Mouse (Mus musculus): Measurements from ENCODE around the gene Rapgef5. TPM values are rescaled to one million over a fixed set of nuclear protein-coding genes. Genes with fewer than 3 reads are reported as not detected.

Rapgef5 gene
- polyA plus RNA-seq, 1 experiment from 2014 or later = 6.1 TPM

DNA sequence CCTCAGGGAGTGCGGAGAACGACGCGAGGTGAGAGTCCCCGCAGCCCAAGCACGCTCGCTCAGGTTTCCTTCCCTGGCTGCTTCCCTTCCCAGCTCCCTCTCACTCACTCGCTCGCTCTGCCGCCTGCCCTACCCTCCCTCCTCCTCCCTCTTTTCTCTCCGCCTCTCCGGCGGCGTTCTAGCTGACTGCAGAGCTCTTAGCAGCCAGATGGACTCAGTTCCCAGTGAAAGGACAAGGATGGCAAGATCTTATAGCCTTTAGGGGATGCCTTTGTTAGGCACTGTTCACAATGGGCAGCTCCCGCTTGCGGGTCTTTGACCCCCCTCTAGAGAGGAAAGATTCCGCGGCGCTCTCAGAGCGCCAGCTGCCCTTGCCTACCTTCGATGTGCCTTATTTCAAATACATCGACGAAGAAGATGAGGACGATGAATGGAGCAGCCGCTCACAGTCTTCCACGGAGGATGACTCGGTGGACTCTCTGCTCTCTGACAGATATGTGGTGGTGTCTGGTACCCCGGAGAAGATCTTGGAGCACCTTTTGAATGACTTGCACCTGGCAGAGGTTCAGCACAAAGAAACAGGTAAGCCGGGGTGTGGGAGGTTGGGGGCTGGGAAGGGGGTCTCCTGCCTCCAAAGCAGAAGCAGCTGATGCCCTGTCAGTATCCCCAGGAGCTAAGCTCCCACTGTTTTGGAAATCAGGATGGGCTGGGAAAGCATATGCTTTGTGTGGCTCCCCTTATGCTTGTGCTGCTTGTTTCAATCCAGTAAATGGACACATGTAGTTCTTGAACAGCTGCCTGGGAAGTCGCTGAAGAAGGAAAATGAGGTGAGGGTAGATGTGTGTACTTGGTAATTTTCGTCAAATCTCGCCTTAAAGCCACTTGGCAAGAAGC, 172.6 kb downstream of the Rapgef5 start:
- DNase-seq (ENCODE audit: low spot score) = peak; percentile 79

DNA sequence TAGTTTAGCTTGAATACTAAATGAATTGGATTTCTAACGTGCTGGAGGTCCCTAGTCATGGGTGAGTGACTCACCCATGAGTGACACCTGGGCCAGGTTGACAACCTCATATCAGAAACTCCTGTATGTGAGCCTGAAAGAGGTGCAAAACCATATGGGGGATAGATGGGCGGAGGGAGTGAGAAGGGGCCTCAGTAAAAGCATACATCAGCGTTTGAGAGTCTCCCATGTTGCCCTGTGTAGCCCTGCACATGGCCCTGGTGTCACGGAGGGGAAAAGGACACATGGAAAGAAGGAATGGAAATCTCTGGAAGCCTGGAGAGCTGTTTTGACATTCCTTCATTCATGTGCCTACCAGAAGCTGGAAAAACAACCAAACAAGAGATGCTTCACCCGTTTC, 175.1 kb downstream of the Rapgef5 start:
- no peak overlapping the region for H3K4me3 ChIP-seq
- peaks cover 38% of the 10 kb centered on the region for H3K4me1 ChIP-seq
- H3K27ac ChIP-seq (replicated peaks) = no peak overlapping the region
- DNase-seq (ENCODE audit: low spot score) = no peak
- H3K9me3 ChIP-seq (replicated peaks) = no peaks in the 10 kb centered on the region
- 78% methylated on average over 5 of the region's 5 CpGs for WGBS
- H3K27me3 ChIP-seq (ENCODE audit: low read depth, poor library complexity, severe bottlenecking) = peaks cover 32% of the 10 kb centered on the region
- H3K36me3 ChIP-seq = no peaks in the 10 kb centered on the region

More for the DNA sequence above, 172.6 kb downstream of the Rapgef5 start:
- peak overlapping the region; percentile 54 for H3K4me3 ChIP-seq
- H3K27ac ChIP-seq (replicated peaks) = peak overlapping the region; percentile 86
- peaks cover 61% of the 10 kb centered on the region for H3K4me1 ChIP-seq
- H3K36me3 ChIP-seq = no peaks in the 10 kb centered on the region
- 5% methylated on average over 32 of the region's 32 CpGs for WGBS
- no peaks in the 10 kb centered on the region for H3K9me3 ChIP-seq (replicated peaks)
- peaks cover 44% of the 10 kb centered on the region for H3K27me3 ChIP-seq (ENCODE audit: low read depth, poor library complexity, severe bottlenecking)

DNA sequence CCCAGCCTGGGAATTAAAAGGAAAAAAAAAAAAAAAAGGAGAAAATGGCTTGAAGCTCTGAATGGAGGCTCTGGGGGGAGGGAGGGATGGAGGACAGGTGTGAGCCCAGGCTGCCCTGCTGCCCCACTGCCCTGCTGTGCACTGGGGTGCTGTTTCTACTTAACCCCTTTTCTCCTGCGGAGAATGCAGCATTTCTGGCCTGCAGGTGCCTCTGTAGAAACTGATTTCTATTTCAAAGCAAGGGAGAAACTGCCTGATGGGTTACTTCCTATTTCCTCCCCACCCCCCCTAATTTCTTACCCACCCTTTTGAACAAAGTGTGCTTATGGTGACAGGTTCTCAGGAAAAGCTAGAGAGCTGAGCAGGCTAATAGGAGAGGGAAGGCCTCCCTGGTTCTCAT, 176.5 kb downstream of the Rapgef5 start:
- Histone ChIP-seq H3K9me3 (replicated peaks) (no peaks in the 10 kb centered on the region), H3K4me3 (no peak overlapping the region), H3K27me3 (ENCODE audit: low read depth, poor library complexity, severe bottlenecking) (peaks cover 17% of the 10 kb centered on the region), H3K27ac (replicated peaks) (no peak overlapping the region), H3K36me3 (no peaks in the 10 kb centered on the region), H3K4me1 (peaks cover 23% of the 10 kb centered on the region)
- DNase-seq (ENCODE audit: low spot score) = peak; percentile 11
- WGBS = 35% methylated on average over 1 of the region's 1 CpGs

DNA sequence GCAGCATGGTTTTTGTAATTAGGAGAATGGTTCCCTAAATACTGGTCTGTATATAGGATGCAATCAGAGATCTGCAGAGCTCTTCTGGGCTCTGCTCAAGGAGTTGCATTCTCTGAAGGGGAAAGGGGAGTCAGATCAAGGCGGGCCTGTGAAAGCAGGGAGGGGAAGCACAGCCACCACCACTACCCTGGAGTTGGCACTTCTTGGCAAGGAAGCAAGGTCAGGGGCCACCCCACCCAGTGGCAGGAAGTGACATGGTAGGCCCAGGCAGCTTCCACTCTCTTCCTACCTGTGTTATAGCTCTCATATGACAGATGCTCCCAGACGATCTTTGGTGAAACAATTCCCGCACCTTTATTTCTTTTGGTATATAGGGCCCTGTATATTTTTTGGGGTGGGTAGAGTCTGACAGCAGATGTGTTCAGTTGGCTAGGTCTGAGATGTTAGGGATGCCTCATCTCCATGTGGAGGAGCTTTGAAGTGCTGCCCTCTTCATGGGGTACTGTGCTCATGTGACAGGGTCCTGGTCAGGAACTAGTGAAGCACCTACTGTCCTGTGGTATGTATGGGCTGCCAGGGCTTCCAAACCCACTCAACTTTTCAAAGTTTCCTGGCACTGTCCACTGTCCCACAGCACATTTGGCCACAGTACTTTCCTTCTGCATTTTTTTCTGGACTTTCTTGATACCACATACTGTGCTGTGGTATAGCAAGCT, 183.8 kb downstream of the Rapgef5 start:
- Histone ChIP-seq H3K27ac (replicated peaks) (no peak overlapping the region), H3K36me3 (no peaks in the 10 kb centered on the region)

DNA sequence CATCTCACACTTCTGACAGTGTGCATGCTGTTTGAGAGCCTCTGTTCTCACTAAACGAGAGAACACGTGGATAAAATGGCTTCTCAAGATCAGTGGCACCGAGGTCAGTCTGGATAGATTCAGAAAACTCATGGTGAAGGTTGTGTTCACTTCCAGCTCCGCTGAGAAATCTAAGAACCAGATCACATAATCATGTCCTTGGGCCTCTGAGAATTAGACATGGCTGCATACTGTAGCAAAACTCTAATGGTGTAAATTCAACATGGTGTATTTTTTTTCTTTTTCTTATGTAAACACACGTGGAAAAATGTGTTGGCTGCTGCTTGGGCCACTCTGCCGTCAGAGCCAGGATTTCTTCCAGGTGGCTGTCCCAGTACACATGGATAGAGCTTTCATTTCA, 184.6 kb downstream of the Rapgef5 start:
- H3K4me3 ChIP-seq = no peak overlapping the region
- no peaks in the 10 kb centered on the region for H3K36me3 ChIP-seq
- H3K27ac ChIP-seq (replicated peaks) = no peak overlapping the region
- no peaks in the 10 kb centered on the region for H3K9me3 ChIP-seq (replicated peaks)
- H3K27me3 ChIP-seq (ENCODE audit: low read depth, poor library complexity, severe bottlenecking) = no peaks in the 10 kb centered on the region
- 85% methylated on average over 6 of the region's 6 CpGs for WGBS
- no peak for DNase-seq (ENCODE audit: low spot score)
- H3K4me1 ChIP-seq = 0 out of 2 replicates have a peak, but pooled peaks cover 3% of the 10 kb centered on the region

More for the DNA sequence above, 183.8 kb downstream of the Rapgef5 start:
- Histone ChIP-seq H3K4me1 (0 out of 2 replicates have a peak, but pooled peaks cover 3% of the 10 kb centered on the region), H3K9me3 (replicated peaks) (no peaks in the 10 kb centered on the region), H3K27me3 (ENCODE audit: low read depth, poor library complexity, severe bottlenecking) (no peaks in the 10 kb centered on the region), H3K4me3 (no peak overlapping the region)
- WGBS = 87% methylated on average over 3 of the region's 3 CpGs
- DNase-seq (ENCODE audit: low spot score) = no peak

DNA sequence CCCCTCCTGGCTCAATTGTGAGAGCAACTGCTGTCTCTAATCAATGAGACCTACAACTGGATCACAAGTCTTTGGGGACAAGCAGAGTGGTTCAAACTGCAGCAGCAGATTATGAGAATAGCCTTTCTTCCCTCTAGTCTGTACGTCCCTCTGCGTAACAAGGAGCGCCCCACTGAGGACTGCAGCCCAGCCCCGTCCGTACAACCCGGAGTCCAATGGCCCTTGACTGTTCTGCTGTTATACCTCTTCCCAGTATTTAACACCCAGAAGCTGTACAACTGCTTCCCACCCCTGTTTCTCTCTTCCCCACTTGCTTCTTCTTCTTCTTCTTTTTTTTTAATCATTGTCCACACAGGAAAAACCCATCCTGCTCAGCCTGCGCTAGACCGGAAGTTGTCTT, 186.0 kb downstream of the Rapgef5 start:
- Histone ChIP-seq H3K27me3 (ENCODE audit: low read depth, poor library complexity, severe bottlenecking) (no peaks in the 10 kb centered on the region), H3K36me3 (no peaks in the 10 kb centered on the region), H3K27ac (replicated peaks) (no peak overlapping the region), H3K4me1 (0 out of 2 replicates have a peak, but pooled peaks cover 3% of the 10 kb centered on the region), H3K4me3 (no peak overlapping the region), H3K9me3 (replicated peaks) (no peaks in the 10 kb centered on the region)
- DNase-seq (ENCODE audit: low spot score) = no peak
- 92% methylated on average over 8 of the region's 8 CpGs for WGBS

DNA sequence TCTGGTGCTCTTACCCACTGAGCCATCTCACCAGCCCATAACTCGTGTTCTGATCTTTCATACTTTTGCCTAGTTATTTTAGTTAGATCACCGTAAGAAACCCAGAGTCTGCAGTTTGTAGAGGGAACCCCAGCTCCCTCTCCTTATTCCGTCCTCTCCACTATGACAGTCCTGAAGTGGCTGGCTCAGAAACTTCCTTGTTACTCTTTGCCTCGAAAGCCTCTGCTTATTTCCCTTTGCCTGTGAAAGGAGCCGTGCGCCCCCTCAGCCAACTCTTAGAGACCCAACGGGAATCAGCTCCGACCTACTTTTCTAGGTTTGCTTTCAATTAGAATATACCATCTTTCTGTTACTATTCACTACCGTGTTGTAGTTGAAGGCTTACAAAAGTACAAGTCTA, 186.6 kb downstream of the Rapgef5 start:
- Histone ChIP-seq H3K27ac (replicated peaks) (no peak overlapping the region), H3K4me3 (no peak overlapping the region), H3K27me3 (ENCODE audit: low read depth, poor library complexity, severe bottlenecking) (no peaks in the 10 kb centered on the region), H3K4me1 (0 out of 2 replicates have a peak, but pooled peaks cover 3% of the 10 kb centered on the region), H3K9me3 (replicated peaks) (no peaks in the 10 kb centered on the region), H3K36me3 (no peaks in the 10 kb centered on the region)
- no peak for DNase-seq (ENCODE audit: low spot score)
- 88% methylated on average over 9 of the region's 9 CpGs for WGBS

DNA sequence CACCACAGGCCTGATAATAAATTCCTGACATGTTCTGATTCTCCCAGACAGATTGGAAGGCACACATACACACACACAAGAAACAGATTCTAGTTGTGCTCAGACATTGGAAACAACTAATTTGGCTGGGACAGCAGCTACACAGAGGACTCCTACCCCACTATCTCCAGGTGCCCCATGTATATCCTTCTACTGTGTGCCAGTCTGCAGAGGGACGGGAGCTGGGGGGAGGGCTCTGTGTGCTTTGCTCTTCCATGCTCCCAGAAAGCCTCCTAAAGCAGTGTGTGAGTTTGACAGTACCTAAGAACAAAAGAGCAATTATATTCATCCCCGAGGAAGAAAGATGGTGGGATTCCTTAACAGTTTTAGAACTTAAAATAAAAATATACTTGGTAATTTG, 187.1 kb downstream of the Rapgef5 start:
- WGBS = 65% methylated on average over 2 of the region's 2 CpGs
- no peak for DNase-seq (ENCODE audit: low spot score)
- H3K27me3 ChIP-seq (ENCODE audit: low read depth, poor library complexity, severe bottlenecking) = no peaks in the 10 kb centered on the region
- no peaks in the 10 kb centered on the region for H3K9me3 ChIP-seq (replicated peaks)
- 0 out of 2 replicates have a peak, but pooled peaks cover 3% of the 10 kb centered on the region for H3K4me1 ChIP-seq
- no peak overlapping the region for H3K27ac ChIP-seq (replicated peaks)
- no peaks in the 10 kb centered on the region for H3K36me3 ChIP-seq
- H3K4me3 ChIP-seq = no peak overlapping the region

DNA sequence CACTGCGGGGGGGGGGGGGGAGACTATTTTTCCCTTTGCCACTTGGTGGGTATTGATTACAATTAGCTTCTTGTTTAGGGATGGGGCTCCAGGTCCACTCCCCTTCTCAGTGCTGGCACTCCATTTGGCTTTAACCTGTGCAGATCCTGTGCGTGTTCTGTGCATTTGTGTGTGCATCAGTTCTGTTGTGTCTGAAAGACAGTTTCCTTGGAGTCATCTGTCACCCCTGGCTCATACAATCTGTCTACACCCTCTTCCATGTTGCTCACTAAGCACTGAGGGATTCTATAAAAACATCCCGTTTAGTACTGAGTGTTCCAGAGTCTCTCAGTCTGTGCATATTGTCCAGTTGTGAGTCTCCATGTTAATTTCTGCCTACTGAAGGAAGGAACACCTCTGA, 189.0 kb downstream of the Rapgef5 start:
- 86% methylated on average over 3 of the region's 3 CpGs for WGBS
- Histone ChIP-seq H3K9me3 (replicated peaks) (no peaks in the 10 kb centered on the region), H3K4me3 (no peak overlapping the region), H3K27me3 (ENCODE audit: low read depth, poor library complexity, severe bottlenecking) (no peaks in the 10 kb centered on the region), H3K36me3 (no peaks in the 10 kb centered on the region), H3K27ac (replicated peaks) (no peak overlapping the region), H3K4me1 (no peaks in the 10 kb centered on the region)
- no peak for DNase-seq (ENCODE audit: low spot score)

DNA sequence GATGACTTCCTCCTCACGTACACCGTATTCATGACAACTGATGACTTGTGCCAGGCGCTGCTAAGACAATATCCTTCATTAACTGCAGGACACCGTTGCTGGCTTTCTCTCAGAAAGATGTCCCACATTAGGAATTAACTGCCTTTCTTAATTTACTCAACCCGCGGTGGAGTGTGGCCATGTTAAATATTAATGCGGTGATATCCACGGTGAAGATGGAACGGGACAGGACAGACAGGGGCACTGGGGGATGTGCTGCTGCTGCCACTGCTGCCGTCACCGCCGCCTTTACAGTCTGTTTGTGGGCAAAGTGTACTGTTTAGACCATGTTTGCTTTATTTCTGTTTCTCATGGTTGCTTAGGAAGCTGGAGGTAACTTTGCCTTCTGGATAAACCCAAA, 193.0 kb downstream of the Rapgef5 start:
- WGBS = 89% methylated on average over 12 of the region's 12 CpGs
- Histone ChIP-seq H3K4me1 (peaks cover 8% of the 10 kb centered on the region), H3K36me3 (no peaks in the 10 kb centered on the region), H3K4me3 (no peak overlapping the region), H3K9me3 (replicated peaks) (no peaks in the 10 kb centered on the region), H3K27me3 (ENCODE audit: low read depth, poor library complexity, severe bottlenecking) (no peaks in the 10 kb centered on the region), H3K27ac (replicated peaks) (no peak overlapping the region)
- DNase-seq (ENCODE audit: low spot score) = no peak

DNA sequence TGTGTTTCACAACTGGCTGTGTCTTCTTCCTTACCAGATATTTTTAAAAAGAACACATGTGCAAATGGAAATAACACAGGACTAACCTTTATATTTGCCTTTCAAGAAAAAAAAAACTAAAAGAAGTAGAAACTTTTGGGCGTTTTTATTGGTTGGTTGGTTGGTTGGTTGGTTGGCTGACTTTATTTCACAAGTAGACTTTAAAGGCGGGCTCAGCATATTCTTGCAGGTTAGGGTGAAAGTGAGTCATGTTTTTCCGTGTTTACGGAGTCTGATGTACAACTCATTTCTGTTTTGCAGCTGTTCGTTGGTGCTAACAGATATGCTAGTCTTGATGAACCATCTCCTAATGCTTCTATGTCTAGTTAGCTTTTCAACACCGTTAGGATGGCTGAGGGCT, 196.2 kb downstream of the Rapgef5 start:
- Histone ChIP-seq H3K27me3 (ENCODE audit: low read depth, poor library complexity, severe bottlenecking) (no peaks in the 10 kb centered on the region), H3K4me3 (no peak overlapping the region), H3K4me1 (peaks cover 8% of the 10 kb centered on the region), H3K36me3 (no peaks in the 10 kb centered on the region), H3K9me3 (replicated peaks) (no peaks in the 10 kb centered on the region), H3K27ac (replicated peaks) (no peak overlapping the region)
- no peak for DNase-seq (ENCODE audit: low spot score)
- WGBS = 93% methylated on average over 6 of the region's 6 CpGs

DNA sequence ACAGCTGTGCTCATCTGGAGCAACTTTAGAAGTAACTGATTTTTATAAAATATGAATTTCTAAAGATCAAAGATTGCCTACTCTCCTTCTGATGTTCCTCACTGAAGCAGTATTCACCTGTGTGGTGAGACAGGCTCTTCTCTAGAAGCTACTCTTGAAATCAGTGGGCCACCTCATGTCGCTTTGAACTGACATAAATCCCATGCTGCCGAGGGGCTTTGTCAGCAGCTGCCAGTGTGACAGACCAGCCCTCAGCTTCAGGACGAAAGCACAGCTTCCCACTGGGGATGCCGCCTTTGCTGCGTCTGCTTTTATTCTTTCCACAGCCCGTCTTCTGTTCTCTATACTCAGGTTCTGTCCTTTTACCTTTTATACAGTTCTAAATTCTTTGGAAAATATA, 197.3 kb downstream of the Rapgef5 start:
- no peaks in the 10 kb centered on the region for H3K36me3 ChIP-seq
- 41% methylated on average over 6 of the region's 6 CpGs for WGBS
- no peak overlapping the region for H3K4me3 ChIP-seq
- peaks cover 8% of the 10 kb centered on the region for H3K4me1 ChIP-seq
- no peak for DNase-seq (ENCODE audit: low spot score)
- H3K9me3 ChIP-seq (replicated peaks) = no peaks in the 10 kb centered on the region
- H3K27me3 ChIP-seq (ENCODE audit: low read depth, poor library complexity, severe bottlenecking) = no peaks in the 10 kb centered on the region
- no peak overlapping the region for H3K27ac ChIP-seq (replicated peaks)

Measured in midbrain, embryonic 10.5 days (tissue).